Mouse (Mus musculus) liver, embryonic 16.5 days (tissue): Measurements from ENCODE around the gene Fbxw7. TPM values are rescaled to one million over a fixed set of nuclear protein-coding genes. Genes with fewer than 3 reads are reported as not detected.

ENCODE experiments used
- ATAC-seq: fragments of 200-750 bp; cut with Nextera tagmentation; 2 replicates; pipeline ENCODE4 v1.8.0; 2017; ENCODE audit warnings: low read depth, mild to moderate bottlenecking, moderate number of reproducible peaks, moderate library complexity
- H3K27ac ChIP-seq: fragments of 300-500 bp; sonication (generic); 2 replicates; pipeline ENCODE4 v1.5.1; 2014; ENCODE audit warnings: mild to moderate bottlenecking, low read length
- H3K27me3 ChIP-seq: fragments of 300-500 bp; sonication (generic); 2 replicates; pipeline ENCODE4 v1.6.1; 2014; ENCODE audit warnings: low read depth, low read length, mixed read lengths; ENCODE audit not compliant: control insufficient read depth, insufficient read depth
- H3K36me3 ChIP-seq: fragments of 300-500 bp; sonication (generic); 2 replicates; pipeline ENCODE4 v1.6.1; 2014; ENCODE audit warnings: mild to moderate bottlenecking; ENCODE audit not compliant: control insufficient read depth, insufficient read depth
- H3K4me1 ChIP-seq: fragments of 300-500 bp; sonication (generic); 2 replicates; pipeline ENCODE4 v1.6.1; 2014; ENCODE audit warnings: low read depth, low read length, mixed read lengths; ENCODE audit not compliant: control insufficient read depth
- H3K4me2 ChIP-seq: fragments of 300-500 bp; sonication (generic); 2 replicates; pipeline ENCODE4 v1.6.1; 2014; ENCODE audit warnings: low read depth, low read length, mixed read lengths
- H3K4me3 ChIP-seq: fragments of 300-500 bp; sonication (generic); 2 replicates; pipeline ENCODE4 v1.5.1; 2014; ENCODE audit warnings: low read depth, mild to moderate bottlenecking, low read length
- H3K9ac ChIP-seq: fragments of 300-500 bp; sonication (generic); 2 replicates; pipeline ENCODE4 v1.6.1; 2014; ENCODE audit warnings: low read depth, low read length
- H3K9me3 ChIP-seq: fragments of 300-500 bp; sonication (generic); replicated peaks from 2 replicates; pipeline ENCODE4 v1.6.1; 2016; ENCODE audit warnings: low read length; ENCODE audit not compliant: control insufficient read depth
- WGBS: fragments of 180-500 bp; shearing (Covaris S2); extraction: QIAGEN DNeasy Blood & Tissue Kit; methylation state at CpG from one replicate; pipeline ENCODE4 v1.1.7; 2014; ENCODE audit not compliant: insufficient replicate concordance; 5-methylcytosine and 5-hydroxymethylcytosine counted together
- polyA plus RNA-seq: library from polyadenylated mRNA; unstranded; fragments of >200 nt; fragmentation: Nextera tagmentation; extraction: Ambion mirVana; gene quantifications from 2 replicates; pipeline ENCODE4 v1.2.1, GENCODE M21; 2015

Gene Fbxw7
- polyA plus RNA-seq, 1 experiment from 2014 or later = 2.8 TPM

GRCm38 (mm10) chr3:84955011-84955775, 140.1 kb downstream of the Fbxw7 start:
- no peaks in the 10 kb centered on the region for H3K9me3 ChIP-seq
- WGBS = 80% methylated on average over 8 of the region's 8 CpGs
- no peaks in the 10 kb centered on the region for H3K4me1 ChIP-seq
- no peaks in the 10 kb centered on the region; the same call in 1 of the 2 replicates for H3K36me3 ChIP-seq
- H3K9ac ChIP-seq = no peak overlapping the region
- H3K27ac ChIP-seq = no peak overlapping the region
- H3K4me2 ChIP-seq = no peak overlapping the region
- no peak overlapping the region for H3K4me3 ChIP-seq
- no peaks in the 10 kb centered on the region for H3K27me3 ChIP-seq
- ATAC-seq = no peak

- WGBS = 81% methylated on average over 4 of the region's 4 CpGs
- H3K4me1 ChIP-seq = no peaks in the 10 kb centered on the region
- no peak overlapping the region for H3K4me2 ChIP-seq
- H3K9ac ChIP-seq = no peak overlapping the region
- no peaks in the 10 kb centered on the region for H3K9me3 ChIP-seq
- H3K36me3 ChIP-seq = no peaks in the 10 kb centered on the region; the same call in 1 of the 2 replicates
- ATAC-seq = no peak
- H3K27ac ChIP-seq = no peak overlapping the region
- H3K4me3 ChIP-seq = no peak overlapping the region
- H3K27me3 ChIP-seq = no peaks in the 10 kb centered on the region
These were observed 140.8 kb downstream of the Fbxw7 start for GRCm38 (mm10) chr3:84955857-84956256.

GRCm38 (mm10) chr3:84965156-84965555, 150.1 kb downstream of the Fbxw7 start:
- WGBS = 79% methylated on average over 5 of the region's 5 CpGs
- no peak overlapping the region for H3K27ac ChIP-seq
- no peaks in the 10 kb centered on the region for H3K27me3 ChIP-seq
- no peak overlapping the region for H3K9ac ChIP-seq
- ATAC-seq = no peak
- H3K9me3 ChIP-seq = no peaks in the 10 kb centered on the region
- no peak overlapping the region for H3K4me3 ChIP-seq
- H3K4me2 ChIP-seq = no peak overlapping the region
- no peaks in the 10 kb centered on the region for H3K4me1 ChIP-seq
- H3K36me3 ChIP-seq = no peaks in the 10 kb centered on the region; the same call in 1 of the 2 replicates

DNA sequence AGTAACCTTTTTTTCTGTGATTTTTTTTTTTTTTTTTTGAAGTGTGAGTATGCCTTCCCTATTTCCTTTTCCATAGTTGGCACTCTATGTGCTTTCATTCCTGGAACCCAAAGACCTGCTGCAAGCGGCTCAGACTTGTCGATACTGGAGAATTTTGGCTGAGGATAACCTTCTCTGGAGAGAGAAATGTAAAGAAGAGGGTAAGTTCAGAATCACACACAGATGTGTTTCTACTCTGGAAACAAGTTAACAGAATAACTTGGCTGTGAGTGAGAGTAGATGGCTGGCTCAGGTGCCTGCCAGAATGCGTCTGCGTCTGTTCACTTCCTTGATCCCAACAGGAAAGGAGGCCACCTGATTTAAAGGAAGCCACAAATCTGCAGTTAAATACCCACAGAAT, 152.3 kb downstream of the Fbxw7 start:
- Histone ChIP-seq H3K9ac (no peak overlapping the region), H3K9me3 (no peaks in the 10 kb centered on the region), H3K27me3 (no peaks in the 10 kb centered on the region), H3K4me2 (no peak overlapping the region), H3K27ac (no peak overlapping the region), H3K4me3 (no peak overlapping the region), H3K4me1 (no peaks in the 10 kb centered on the region), H3K36me3 (peaks cover 4% of the 10 kb centered on the region; the same call in 1 of the 2 replicates)
- WGBS = 80% methylated on average over 4 of the region's 4 CpGs
- ATAC-seq = no peak

DNA sequence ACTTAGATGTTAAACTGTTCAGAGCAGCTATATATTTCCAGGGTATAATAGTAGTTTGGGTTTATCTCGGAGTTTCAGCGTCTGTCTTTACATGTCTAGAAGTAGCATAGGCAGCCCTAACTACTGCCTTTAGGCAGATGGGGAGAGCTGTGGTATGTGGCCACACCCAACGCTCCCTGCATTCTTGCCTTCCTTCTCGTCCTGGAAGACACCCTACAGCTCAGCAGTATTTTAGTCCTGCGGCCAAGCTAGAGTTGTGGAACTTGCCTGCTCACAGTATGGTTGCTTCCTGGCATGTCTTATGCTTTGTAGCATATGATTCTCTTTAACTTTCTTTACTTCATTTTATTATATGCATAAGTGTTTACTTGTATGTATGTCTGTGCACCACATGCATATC, 156.5 kb downstream of the Fbxw7 start:
- H3K9me3 ChIP-seq = no peaks in the 10 kb centered on the region
- H3K4me3 ChIP-seq = no peak overlapping the region
- H3K4me2 ChIP-seq = no peak overlapping the region
- ATAC-seq = no peak
- H3K9ac ChIP-seq = no peak overlapping the region
- peaks cover 4% of the 10 kb centered on the region for H3K36me3 ChIP-seq
- no peak overlapping the region for H3K27ac ChIP-seq
- H3K4me1 ChIP-seq = no peaks in the 10 kb centered on the region
- 72% methylated on average over 5 of the region's 5 CpGs for WGBS
- no peaks in the 10 kb centered on the region for H3K27me3 ChIP-seq

GRCm38 (mm10) chr3:84972881-84973280, 157.8 kb downstream of the Fbxw7 start:
- no peak overlapping the region for H3K4me3 ChIP-seq
- ATAC-seq = no peak
- no peaks in the 10 kb centered on the region for H3K4me1 ChIP-seq
- WGBS = 81% methylated on average over 2 of the region's 2 CpGs
- H3K36me3 ChIP-seq = peaks cover 7% of the 10 kb centered on the region
- no peaks in the 10 kb centered on the region for H3K27me3 ChIP-seq
- H3K27ac ChIP-seq = no peak overlapping the region
- H3K4me2 ChIP-seq = no peak overlapping the region
- no peak overlapping the region for H3K9ac ChIP-seq
- H3K9me3 ChIP-seq = no peaks in the 10 kb centered on the region

DNA sequence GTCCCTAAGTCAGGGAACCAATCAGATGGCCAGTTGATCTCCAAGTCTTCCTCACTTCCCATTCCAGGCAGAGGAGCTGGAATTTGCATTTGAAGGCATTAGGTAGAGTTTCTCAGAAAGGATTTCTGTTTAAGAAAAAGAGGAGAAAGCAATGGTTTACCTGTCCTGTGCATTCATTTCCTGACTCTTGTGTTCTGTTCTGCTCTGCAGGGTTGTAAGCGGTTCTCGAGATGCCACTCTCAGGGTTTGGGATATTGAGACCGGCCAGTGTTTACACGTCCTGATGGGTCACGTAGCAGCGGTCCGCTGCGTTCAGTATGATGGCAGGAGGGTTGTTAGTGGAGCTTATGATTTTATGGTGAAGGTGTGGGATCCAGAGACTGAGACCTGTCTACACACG, 159.1 kb downstream of the Fbxw7 start:
- Histone ChIP-seq H3K4me3 (no peak overlapping the region), H3K4me1 (no peaks in the 10 kb centered on the region), H3K4me2 (no peak overlapping the region), H3K9ac (no peak overlapping the region), H3K27ac (no peak overlapping the region), H3K27me3 (no peaks in the 10 kb centered on the region), H3K9me3 (no peaks in the 10 kb centered on the region), H3K36me3 (peaks cover 7% of the 10 kb centered on the region)
- 88% methylated on average over 9 of the region's 9 CpGs for WGBS
- ATAC-seq = no peak

DNA sequence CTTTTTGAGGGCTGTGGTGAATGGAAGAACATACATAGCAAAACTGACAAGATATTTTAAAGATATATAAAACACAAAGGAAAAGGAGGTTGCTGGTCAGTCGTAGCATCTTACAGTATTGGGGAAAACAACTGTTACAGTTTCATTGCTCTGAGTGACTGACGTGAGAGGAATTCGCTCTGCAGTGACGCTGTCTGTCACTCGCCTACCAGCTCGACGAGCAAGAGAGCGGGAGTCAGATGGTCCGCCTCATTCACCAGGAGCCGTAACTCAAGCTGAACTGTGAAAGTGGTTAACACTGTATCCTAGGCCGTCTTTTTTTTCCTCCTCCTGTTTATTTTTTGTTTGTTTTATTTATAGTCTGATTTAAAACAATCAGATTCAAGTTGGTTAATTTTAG, 163.6 kb downstream of the Fbxw7 start:
- Histone ChIP-seq H3K27me3 (no peaks in the 10 kb centered on the region), H3K9me3 (no peaks in the 10 kb centered on the region), H3K4me3 (no peak overlapping the region), H3K9ac (no peak overlapping the region), H3K27ac (no peak overlapping the region), H3K4me1 (no peaks in the 10 kb centered on the region), H3K4me2 (no peak overlapping the region), H3K36me3 (peaks cover 3% of the 10 kb centered on the region; the same call in 1 of the 2 replicates)
- ATAC-seq = no peak
- 87% methylated on average over 11 of the region's 11 CpGs for WGBS

- peaks cover 3% of the 10 kb centered on the region; the same call in 1 of the 2 replicates for H3K36me3 ChIP-seq
- H3K9ac ChIP-seq = no peak overlapping the region
- H3K9me3 ChIP-seq = no peaks in the 10 kb centered on the region
- H3K4me2 ChIP-seq = no peak overlapping the region
- 76% methylated on average over 2 of the region's 2 CpGs for WGBS
- no peaks in the 10 kb centered on the region for H3K4me1 ChIP-seq
- no peak overlapping the region for H3K4me3 ChIP-seq
- ATAC-seq = no peak
- H3K27me3 ChIP-seq = no peaks in the 10 kb centered on the region
- no peak overlapping the region for H3K27ac ChIP-seq
These were observed 165.1 kb downstream of the Fbxw7 start for GRCm38 (mm10) chr3:84980158-84980557.
